Mouse (Mus musculus) skeletal muscle tissue, adult 2 months (tissue): Measurements from ENCODE around the gene 9230110F15Rik.
"Not testable (repeated sequence)": the region's sequence is repeated elsewhere in the genome, so short reads cannot be mapped to it uniquely, and the experiment has no call there.

Experiments used
- DNase-seq: peaks from one replicate; pipeline ENCODE4 v3.0.0-alpha.2; 2012; ENCODE audit warnings: low read depth, low spot score

9230110F15Rik gene

GRCm38 (mm10) chr9:35844050-35844449 lies at the start of gene 9230110F15Rik:
TSS of gene 9230110F15Rik (minus strand) at chr9:35844150.
- DNase-seq: no peak

- not testable (repeated sequence) for DNase-seq
Measured at GRCm38 (mm10) chr9:35893112-35893511, 49.2 kb upstream of the 9230110F15Rik start.

GRCm38 (mm10) chr9:35817881-35818280 lies 26.1 kb downstream of the 9230110F15Rik start:
- not testable (repeated sequence) for DNase-seq

GRCm38 (mm10) chr9:35798146-35798545 lies 45.8 kb downstream of the 9230110F15Rik start:
- DNase-seq: no peak

GRCm38 (mm10) chr9:35790001-35790400 lies 53.9 kb downstream of the 9230110F15Rik start, which contains the start of the genes Gm27235 and D730048I06Rik:
TSS of gene Gm27235 (minus strand) at chr9:35790101.
TSS of gene D730048I06Rik (minus strand) at chr9:35790112.
- DNase-seq: no peak
